Mouse (Mus musculus) neural tube, embryonic 14.5 days (tissue): ENCODE results near the gene Igf2bp1. TPM values are rescaled to one million over a fixed set of nuclear protein-coding genes. Genes with fewer than 3 reads are reported as not detected.

ENCODE experiments used
- ATAC-seq: fragments of 200-750 bp; cut with Nextera tagmentation; 2 replicates; pipeline ENCODE4 v1.8.0; 2017; ENCODE audit warnings: low read depth, mild to moderate bottlenecking, moderate TSS enrichment, moderate library complexity
- H3K27ac ChIP-seq: fragments of 300-500 bp; sonication (generic); 2 replicates; pipeline ENCODE4 v1.5.1; 2014; ENCODE audit warnings: low read depth, mild to moderate bottlenecking, control low read depth, low read length, moderate library complexity, mixed read lengths
- H3K27me3 ChIP-seq: fragments of 300-500 bp; sonication (generic); 2 replicates; pipeline ENCODE4 v1.6.1; 2014; ENCODE audit warnings: low read length; ENCODE audit not compliant: control insufficient read depth, insufficient read depth
- H3K36me3 ChIP-seq: fragments of 300-500 bp; sonication (generic); 2 replicates; pipeline ENCODE4 v1.6.1; 2014; ENCODE audit warnings: low read length, mixed read lengths; ENCODE audit not compliant: control insufficient read depth, insufficient read depth
- H3K4me1 ChIP-seq: fragments of 300-500 bp; sonication (generic); 2 replicates; pipeline ENCODE4 v1.6.1; 2014; ENCODE audit warnings: low read length; ENCODE audit not compliant: control insufficient read depth, insufficient read depth
- H3K4me2 ChIP-seq: fragments of 300-500 bp; sonication (generic); 2 replicates; pipeline ENCODE4 v1.6.1; 2014; ENCODE audit warnings: mild to moderate bottlenecking, low read depth, low read length, control low read depth
- H3K4me3 ChIP-seq: fragments of 300-500 bp; sonication (generic); 2 replicates; pipeline ENCODE4 v1.5.1; 2014; ENCODE audit warnings: low read depth, low read length, control low read depth, mixed read lengths
- H3K9ac ChIP-seq: fragments of 300-500 bp; sonication (generic); replicated peaks from 2 replicates; pipeline ENCODE4 v1.6.1; 2014; ENCODE audit warnings: low read depth, mild to moderate bottlenecking, control low read depth, low read length, mixed read lengths
- H3K9me3 ChIP-seq: fragments of 300-500 bp; sonication (generic); 2 replicates; pipeline ENCODE4 v1.6.1; 2016; ENCODE audit warnings: low read length; ENCODE audit not compliant: control insufficient read depth
- WGBS: fragments of 180-500 bp; shearing (Covaris S2); extraction: QIAGEN DNeasy Blood & Tissue Kit; methylation state at CpG from one replicate; pipeline ENCODE4 v1.1.7; 2014; 5-methylcytosine and 5-hydroxymethylcytosine counted together
- polyA plus RNA-seq: library from polyadenylated mRNA; unstranded; fragments of >200 nt; fragmentation: Nextera tagmentation; extraction: Ambion mirVana; gene quantifications from 2 replicates; pipeline ENCODE4 v1.2.1, GENCODE M21; 2014

The Igf2bp1 gene
- polyA plus RNA-seq, 1 experiment from 2014 or later, result 3.0 TPM

DNA sequence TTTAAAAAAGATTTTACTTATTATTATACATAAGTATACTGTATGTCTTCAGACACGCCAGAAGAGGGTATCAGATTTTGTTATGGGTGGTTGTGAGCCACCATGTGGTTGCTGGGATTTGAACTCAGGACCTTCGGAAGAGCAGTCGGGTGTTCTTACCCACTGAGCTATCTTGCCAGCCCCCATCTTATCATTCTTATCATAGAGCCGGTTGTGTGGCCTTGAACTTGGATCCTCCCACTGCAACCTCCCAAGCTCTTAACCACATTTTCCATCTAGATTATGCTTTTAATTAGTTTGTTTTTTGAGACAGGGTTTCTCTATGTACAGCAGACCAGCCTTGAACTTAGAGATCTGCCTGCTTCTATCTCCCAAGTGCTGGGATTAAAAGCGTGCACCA, 31.8 kb upstream of the Igf2bp1 start:
- no peak overlapping the region for H3K4me3 ChIP-seq
- H3K36me3 ChIP-seq, result peaks cover 13% of the 10 kb centered on the region
- no peaks in the 10 kb centered on the region for H3K27me3 ChIP-seq
- H3K4me1 ChIP-seq, result peaks cover 7% of the 10 kb centered on the region
- H3K27ac ChIP-seq, result no peak overlapping the region
- ATAC-seq, result no peak
- H3K9me3 ChIP-seq, result no peaks in the 10 kb centered on the region
- H3K4me2 ChIP-seq, result no peak overlapping the region
- H3K9ac ChIP-seq, result no peak overlapping the region
- 98% methylated on average over 5 of the region's 5 CpGs for WGBS

DNA sequence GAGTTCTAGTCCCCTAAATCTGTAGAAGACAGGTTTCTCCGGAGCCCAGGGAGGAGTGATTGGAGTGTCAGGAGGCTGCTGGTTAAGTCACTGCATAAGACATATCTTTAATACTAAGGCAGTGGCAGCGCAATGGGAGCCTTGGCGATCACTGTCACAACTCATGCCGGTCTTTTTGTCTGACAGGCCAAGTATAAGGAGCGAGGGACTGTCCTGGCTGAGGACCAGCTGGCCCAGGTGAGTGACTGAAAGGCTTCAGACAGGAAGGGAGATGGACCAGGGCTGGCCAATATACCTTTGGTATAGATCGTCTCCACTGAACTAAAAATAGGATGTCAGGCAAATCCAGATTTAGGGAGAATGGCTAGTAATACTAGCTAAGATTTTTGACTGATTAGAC, 29.4 kb upstream of the Igf2bp1 start:
- peak overlapping the region; percentile 68 for H3K9ac ChIP-seq
- H3K27ac ChIP-seq, result no peak overlapping the region
- 9% methylated on average over 6 of the region's 6 CpGs for WGBS
- H3K9me3 ChIP-seq, result no peaks in the 10 kb centered on the region
- H3K4me1 ChIP-seq, result peaks cover 7% of the 10 kb centered on the region
- H3K36me3 ChIP-seq, result peaks cover 7% of the 10 kb centered on the region
- H3K27me3 ChIP-seq, result no peaks in the 10 kb centered on the region
- no peak; the same call in 1 of the 2 replicates for ATAC-seq
- peak overlapping the region; percentile 70 for H3K4me2 ChIP-seq
- peak overlapping the region; percentile 55 for H3K4me3 ChIP-seq

DNA sequence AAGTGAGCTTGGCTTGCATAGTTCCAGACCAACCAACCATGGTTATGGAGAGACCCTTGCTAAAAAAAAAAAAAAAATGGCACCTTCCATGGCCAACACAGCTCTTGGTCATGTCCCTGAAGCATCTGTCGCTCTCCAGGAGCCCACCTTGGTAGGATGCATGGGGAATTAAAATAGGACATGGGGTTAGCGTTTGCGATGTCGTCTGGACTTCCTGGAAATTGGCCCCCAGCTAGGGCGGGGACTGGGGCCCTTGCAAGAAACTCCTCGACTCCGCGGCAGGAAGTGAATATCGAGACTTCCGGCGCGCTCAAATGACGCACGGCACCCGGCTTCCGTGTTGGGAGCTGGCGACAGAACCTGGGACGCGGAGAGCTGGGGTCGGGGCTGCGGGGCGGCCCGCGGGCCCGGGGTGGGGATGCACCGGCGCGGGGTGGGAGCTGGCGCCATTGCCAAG, 28.9 kb upstream of the Igf2bp1 start, which contains the start of gene Snf8:
TSS of gene Snf8 (plus strand) at position 290 of the 457 bp plus-strand sequence.
- H3K4me1 ChIP-seq, result peaks cover 7% of the 10 kb centered on the region

DNA sequence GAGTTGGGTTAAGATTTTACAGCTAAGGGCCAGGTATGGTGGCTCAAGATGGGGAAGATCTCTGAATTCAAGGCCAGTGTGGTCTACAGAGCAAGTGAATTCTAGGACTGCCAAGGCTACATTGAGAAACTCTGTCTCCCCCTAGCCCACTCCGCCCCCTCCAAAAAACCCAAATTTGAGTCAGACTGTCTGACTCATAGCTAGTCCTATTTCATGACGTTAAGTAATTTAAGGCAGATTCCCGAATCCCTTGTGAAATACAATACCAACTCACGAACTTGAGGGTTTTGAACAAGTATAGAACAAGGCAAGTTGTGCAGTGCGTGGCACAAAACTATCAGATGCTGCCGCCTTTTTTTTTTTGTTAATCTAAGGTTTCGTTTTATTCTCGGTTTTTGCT, 28.4 kb upstream of the Igf2bp1 start:
- WGBS, result 53% methylated on average over 8 of the region's 8 CpGs
- Histone ChIP-seq H3K4me1 (peaks cover 7% of the 10 kb centered on the region), H3K4me2 (peak overlapping the region; percentile 70), H3K36me3 (peaks cover 5% of the 10 kb centered on the region), H3K9ac (no peak overlapping the region), H3K4me3 (peak overlapping the region; percentile 55), H3K27me3 (no peaks in the 10 kb centered on the region), H3K9me3 (no peaks in the 10 kb centered on the region), H3K27ac (no peak overlapping the region; the same call in 1 of the 2 replicates)
- ATAC-seq, result no peak

More for the DNA sequence above, 28.9 kb upstream of the Igf2bp1 start, which contains the start of gene Snf8:
- under 1% methylated on average over 29 of the region's 29 CpGs for WGBS
- ATAC-seq, result peak; percentile 75
- peak within 1 kb of the TSS; percentile 29 for H3K27ac ChIP-seq
- H3K36me3 ChIP-seq, result peaks cover 7% of the 10 kb centered on the region
- H3K27me3 ChIP-seq, result no peaks in the 10 kb centered on the region
- peak within 1 kb of the TSS; percentile 68 for H3K9ac ChIP-seq
- H3K9me3 ChIP-seq, result no peaks in the 10 kb centered on the region
- peak within 1 kb of the TSS; percentile 55 for H3K4me3 ChIP-seq
- peak within 1 kb of the TSS; percentile 70 for H3K4me2 ChIP-seq

DNA sequence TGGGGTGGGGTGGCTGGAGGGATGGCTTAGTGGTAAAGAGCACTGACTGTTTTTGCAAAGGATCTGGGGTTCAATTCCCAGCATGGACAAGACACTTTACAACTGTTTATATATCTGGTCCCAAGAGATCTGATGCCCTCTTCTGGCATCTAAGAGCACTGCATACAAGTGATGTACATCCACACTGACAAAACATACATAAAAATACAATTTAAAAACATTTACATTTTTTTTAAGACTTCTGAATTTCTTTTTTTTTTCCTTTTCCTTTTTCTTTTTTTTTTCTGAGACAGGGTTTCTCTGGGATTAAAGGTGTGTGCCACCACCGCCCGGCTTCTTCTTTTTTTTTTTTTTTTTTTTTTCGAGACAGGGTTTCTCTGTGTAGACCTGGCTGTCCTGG, 27.5 kb upstream of the Igf2bp1 start:
- H3K4me2 ChIP-seq, result no peak overlapping the region
- no peaks in the 10 kb centered on the region for H3K36me3 ChIP-seq
- H3K27me3 ChIP-seq, result no peaks in the 10 kb centered on the region
- H3K4me1 ChIP-seq, result peaks cover 7% of the 10 kb centered on the region
- 91% methylated on average over 2 of the region's 3 CpGs for WGBS
- ATAC-seq, result no peak
- H3K9ac ChIP-seq, result no peak overlapping the region
- no peak overlapping the region for H3K27ac ChIP-seq
- H3K9me3 ChIP-seq, result no peaks in the 10 kb centered on the region
- no peak overlapping the region for H3K4me3 ChIP-seq

DNA sequence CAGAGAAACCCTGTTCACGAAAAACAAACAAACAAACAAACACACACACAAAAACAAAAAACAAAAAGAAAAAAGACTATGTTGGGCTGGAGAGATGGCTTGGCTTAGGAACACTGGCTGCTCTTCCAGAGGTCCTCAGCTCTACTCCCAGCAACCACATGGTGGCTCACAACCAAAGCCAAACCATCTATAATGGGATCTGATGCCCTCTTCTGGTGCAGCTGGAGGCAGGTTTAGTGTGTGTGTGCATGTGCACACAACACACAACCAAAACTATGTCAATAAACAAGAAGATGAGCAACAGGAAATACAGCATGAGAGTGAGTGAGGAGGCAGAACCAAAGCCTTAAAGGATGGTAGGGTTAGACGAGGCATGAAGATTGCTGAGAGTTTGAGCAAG, 26.0 kb upstream of the Igf2bp1 start:
- Histone ChIP-seq H3K27me3 (no peaks in the 10 kb centered on the region), H3K4me3 (no peak overlapping the region), H3K27ac (no peak overlapping the region), H3K9me3 (no peaks in the 10 kb centered on the region), H3K4me1 (peaks cover 7% of the 10 kb centered on the region), H3K9ac (no peak overlapping the region), H3K36me3 (no peaks in the 10 kb centered on the region), H3K4me2 (no peak overlapping the region)
- WGBS, result 75% methylated on average over 2 of the region's 2 CpGs
- ATAC-seq, result no peak

DNA sequence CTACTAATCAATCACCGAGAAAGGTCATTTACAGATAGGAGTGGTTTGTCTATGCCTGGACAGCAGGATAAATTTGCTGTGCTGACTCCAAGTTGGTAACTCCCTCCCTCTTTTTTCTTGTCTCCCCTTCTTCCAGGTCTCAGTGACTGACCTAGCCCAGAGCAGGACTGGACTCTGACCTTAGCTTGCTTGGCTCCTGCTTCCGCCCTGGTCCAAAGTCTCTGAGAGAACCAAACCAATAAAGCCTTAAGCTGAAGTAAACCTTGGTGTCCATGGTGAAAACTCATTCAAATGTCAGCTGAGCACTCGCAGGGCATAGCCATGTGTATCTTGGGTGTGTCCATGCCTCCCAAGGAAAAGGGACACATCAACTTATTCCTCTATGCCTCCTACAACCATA, 24.8 kb upstream of the Igf2bp1 start:
- Histone ChIP-seq H3K4me1 (peaks cover 4% of the 10 kb centered on the region), H3K4me2 (no peak overlapping the region), H3K27me3 (no peaks in the 10 kb centered on the region), H3K36me3 (no peaks in the 10 kb centered on the region), H3K9ac (no peak overlapping the region), H3K9me3 (no peaks in the 10 kb centered on the region), H3K4me3 (no peak overlapping the region), H3K27ac (no peak overlapping the region)
- no peak for ATAC-seq
- WGBS, result 91% methylated on average over 3 of the region's 3 CpGs

DNA sequence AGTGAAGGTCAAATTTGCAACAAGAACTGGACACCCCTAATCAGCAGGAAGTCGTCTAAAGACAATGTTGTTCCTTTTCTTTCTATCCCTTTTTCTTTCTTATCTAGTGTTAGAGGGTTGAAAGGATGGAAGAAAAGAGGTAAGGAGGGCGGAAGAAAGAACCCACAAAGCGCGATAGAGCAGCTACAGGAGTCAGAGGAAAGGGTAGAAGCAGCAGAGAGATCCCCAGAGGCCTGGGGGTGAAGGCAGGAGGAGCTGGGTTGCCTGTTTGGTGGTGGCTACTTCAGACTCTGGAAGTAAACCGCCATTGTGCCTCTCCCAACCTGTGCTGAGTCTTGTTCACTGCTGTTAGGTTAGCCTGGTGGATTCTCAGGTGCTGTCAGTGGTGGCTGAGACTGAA, 22.4 kb upstream of the Igf2bp1 start:
- Histone ChIP-seq H3K4me2 (no peak overlapping the region), H3K4me3 (no peak overlapping the region), H3K9ac (no peak overlapping the region), H3K9me3 (no peaks in the 10 kb centered on the region), H3K27me3 (no peaks in the 10 kb centered on the region), H3K27ac (no peak overlapping the region), H3K4me1 (no peaks in the 10 kb centered on the region), H3K36me3 (no peaks in the 10 kb centered on the region)
- 54% methylated on average over 5 of the region's 5 CpGs for WGBS
- ATAC-seq, result no peak

DNA sequence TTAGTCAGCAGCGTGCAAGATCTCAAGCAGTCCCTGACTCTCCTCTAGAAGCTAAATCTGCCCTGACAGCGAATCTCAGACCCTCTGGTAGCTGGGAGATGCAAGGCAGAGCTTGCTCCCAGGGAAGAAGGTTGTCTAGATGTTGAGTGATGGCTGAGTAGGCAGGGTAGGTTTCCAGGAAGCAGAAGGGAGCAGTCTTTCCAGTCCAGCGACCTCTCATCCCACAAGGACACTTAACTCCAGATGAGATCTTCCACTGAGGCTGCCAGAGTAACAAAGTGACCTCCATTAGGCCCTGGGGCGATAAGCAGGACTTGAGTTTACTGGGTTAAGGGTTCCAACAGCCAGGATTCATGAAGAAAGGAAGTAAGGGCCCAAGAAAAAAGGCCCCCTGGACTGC, 14.9 kb upstream of the Igf2bp1 start:
- H3K27me3 ChIP-seq, result no peaks in the 10 kb centered on the region
- ATAC-seq, result no peak
- H3K4me1 ChIP-seq, result no peaks in the 10 kb centered on the region
- no peaks in the 10 kb centered on the region for H3K36me3 ChIP-seq
- no peak overlapping the region for H3K9ac ChIP-seq
- no peak overlapping the region for H3K4me3 ChIP-seq
- H3K9me3 ChIP-seq, result no peaks in the 10 kb centered on the region
- WGBS, result 72% methylated on average over 4 of the region's 4 CpGs
- H3K27ac ChIP-seq, result no peak overlapping the region
- H3K4me2 ChIP-seq, result no peak overlapping the region
